Mouse (Mus musculus): ENCODE measurements around the gene Csmd2.

DNA sequence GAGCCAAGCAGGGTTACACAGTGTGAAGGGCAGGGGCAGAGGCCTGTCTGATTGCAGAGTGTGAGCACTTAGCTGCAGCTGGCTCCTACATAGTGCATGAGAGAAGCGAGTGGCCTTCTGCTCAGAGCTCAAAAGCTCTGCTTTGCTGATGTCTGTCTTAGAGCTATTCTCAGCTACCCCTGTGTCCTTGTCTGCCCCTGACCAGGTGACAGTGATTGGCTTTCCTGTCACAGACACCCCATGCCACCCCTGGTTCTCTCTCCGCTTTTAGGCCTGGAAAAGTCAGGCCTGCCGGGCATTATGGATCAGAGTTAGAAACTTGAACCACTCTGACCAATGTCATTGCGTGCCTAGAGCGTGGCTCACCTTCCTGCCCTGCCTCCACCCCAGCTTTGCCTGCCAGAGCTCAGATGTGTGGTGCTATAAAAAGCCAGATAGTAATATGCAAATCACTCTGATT lies 99.5 kb downstream of the Csmd2 start:
- no peak for TF ChIP-seq CTCF (IDR thresholded peaks at IDR 0.05; ENCODE audit: extremely low read depth, insufficient read depth, insufficient read length, insufficient replicate concordance)
- no peak for TF ChIP-seq POLR2A (IDR thresholded peaks at IDR 0.05; ENCODE audit: low read depth, low read length)

All from spleen, adult 2 months (tissue).